In genomic region chr5:137376722-137377121, GRCm38 (mm10) we compare ENCODE assay signal across 11 mouse cellular contexts. TPM values are rescaled to one million over a fixed set of nuclear protein-coding genes. Genes with fewer than 3 reads are reported as not detected.
A peak's percentile ranks its signal among the peaks of the same experiment; 100 is the strongest.
DNase-seq lines count a peak whose midpoint lies in the region; ATAC-seq and TF ChIP-seq lines count a peak whose summit lies in the region.
"Had no signal": no experiment of that assay in that cellular context is flagged by ENCODE, and none has a peak within 500 bp of the region (broad histone marks: within the 10 kb centered on the region; RNA-seq: fewer than 3 reads in every experiment).

No protein-coding gene starts in this region.

- ATAC-seq in hindbrain, embryonic 14.5 days (ENCODE audit: low FRiP score), result no peak
- ATAC-seq in limb, embryonic 14.5 days (ENCODE audit: low FRiP score, low read depth), result peak; percentile 14; the same call in 1 of the 2 replicates
- ATAC-seq in inflammation-experienced regulatory T-cells, adult 6 months, result no peak

- 60% methylated on average over 9 of the region's 9 CpGs for WGBS in hindbrain, embryonic 10.5 days
- 57% methylated on average over 9 of the region's 9 CpGs for WGBS in hindbrain, embryonic 14.5 days
- WGBS in limb, embryonic 14.5 days, result 50% methylated on average over 9 of the region's 9 CpGs

- H3K4me3 ChIP-seq in hindbrain, embryonic 10.5 days, result 0 out of 2 replicates have a peak overlapping the region, but pooled peaks have one; percentile 0
- no peak overlapping the region for H3K4me3 ChIP-seq in hindbrain, embryonic 14.5 days (replicated peaks; ENCODE audit: low read length)
- H3K4me3 ChIP-seq in limb, embryonic 14.5 days (replicated peaks; ENCODE audit: low read length), result no peak overlapping the region

- no peak overlapping the region for H3K27ac ChIP-seq in hindbrain, embryonic 10.5 days
- H3K27ac ChIP-seq in hindbrain, embryonic 14.5 days, result no peak overlapping the region
- H3K27ac ChIP-seq in limb, embryonic 14.5 days (replicated peaks; ENCODE audit: low read depth, low read length), result no peak overlapping the region

- TF ChIP-seq POLR2A in limb, embryonic 14.5 days (IDR thresholded peaks at IDR 0.05; ENCODE audit: borderline replicate concordance, extremely low read depth, insufficient read depth, insufficient read length), result no peak

- H3K9ac ChIP-seq in hindbrain, embryonic 14.5 days, result no peak overlapping the region
- H3K9ac ChIP-seq in limb, embryonic 14.5 days (ENCODE audit: low read depth, low read length, severe bottlenecking), result no peak overlapping the region

- H3K36me3 ChIP-seq in hindbrain, embryonic 10.5 days, result peaks cover 43% of the 10 kb centered on the region
- peaks cover 14% of the 10 kb centered on the region; the same call in 1 of the 2 replicates for H3K36me3 ChIP-seq in hindbrain, embryonic 14.5 days (replicated peaks; ENCODE audit: control insufficient read depth, insufficient read depth)
- H3K36me3 ChIP-seq in limb, embryonic 14.5 days (ENCODE audit: control insufficient read depth, insufficient read depth, low read length), result peaks cover 37% of the 10 kb centered on the region

- H3K27me3 ChIP-seq in hindbrain, embryonic 10.5 days (ENCODE audit: insufficient read depth, poor library complexity, severe bottlenecking), result no peaks in the 10 kb centered on the region
- H3K27me3 ChIP-seq in hindbrain, embryonic 14.5 days (ENCODE audit: control insufficient read depth, insufficient read depth, low read length), result no peaks in the 10 kb centered on the region
- no peaks in the 10 kb centered on the region for H3K27me3 ChIP-seq in limb, embryonic 14.5 days (ENCODE audit: control insufficient read depth, insufficient read depth, low read length)

- peaks cover 42% of the 10 kb centered on the region for H3K4me1 ChIP-seq in hindbrain, embryonic 10.5 days (replicated peaks)
- H3K4me1 ChIP-seq in hindbrain, embryonic 14.5 days (replicated peaks; ENCODE audit: control insufficient read depth, insufficient read depth, low read length), result no peaks in the 10 kb centered on the region; the same call in 1 of the 2 replicates
- H3K4me1 ChIP-seq in limb, embryonic 14.5 days (ENCODE audit: control insufficient read depth, insufficient read depth, low read length), result 0 out of 2 replicates have a peak, but pooled peaks cover 3% of the 10 kb centered on the region

- no peaks in the 10 kb centered on the region for H3K9me3 ChIP-seq in hindbrain, embryonic 10.5 days
- no peaks in the 10 kb centered on the region for H3K9me3 ChIP-seq in hindbrain, embryonic 14.5 days (ENCODE audit: control insufficient read depth, low read length)
- no peaks in the 10 kb centered on the region for H3K9me3 ChIP-seq in limb, embryonic 14.5 days (ENCODE audit: control insufficient read depth, low read length)

- DNase-seq in hindbrain, embryonic 10.5 days (ENCODE audit: low spot score), result peak; percentile 36
- no peak for DNase-seq in hindbrain, embryonic 14.5 days (ENCODE audit: low spot score)
- peak; percentile 28 for DNase-seq in 3T3-L1 (ENCODE audit: low read depth, low spot score)
- DNase-seq in embryo, embryonic 9.5 days (ENCODE audit: extremely low spot score), result peak; percentile 28
- no peak for DNase-seq in limb, embryonic 14.5 days (ENCODE audit: low spot score)
- DNase-seq in natural killer cell, adult 2 months (ENCODE audit: low spot score in 2 of 2), result no peak
- no peak for DNase-seq in spleen, adult 18-20 months
- DNase-seq: cerebellum, adult 9-11 months; right cerebral cortex, adult 18-20 months; thymus, adult 2 months had no signal

- H3K4me2 ChIP-seq in hindbrain, embryonic 14.5 days (replicated peaks), result no peak overlapping the region
- H3K4me2 ChIP-seq in limb, embryonic 14.5 days (replicated peaks; ENCODE audit: low read depth, low read length, severe bottlenecking), result peak overlapping the region; percentile 32; the same call in 1 of the 2 replicates

RNA-seq across cellular contexts. Expression of gene Ephb4, which starts 26.8 kb away (rescaled TPM):
- polyA plus RNA-seq in hindbrain, embryonic 10.5 days (2016; fragmentation: Nextera tagmentation; extraction: Ambion mirVana), result 29.7 and 31.4 TPM in 2 replicates
- polyA plus RNA-seq in hindbrain, embryonic 14.5 days (2014; fragmentation: Nextera tagmentation; extraction: Ambion mirVana), result 8.7 and 9.0 TPM in 2 replicates
- 102 and 125 TPM in 2 replicates for polyA plus RNA-seq in limb, embryonic 14.5 days (2012; rRNA removed)
- polyA plus RNA-seq in limb, embryonic 14.5 days (2014; fragmentation: Nextera tagmentation; extraction: Ambion mirVana), result 78.1 and 92.1 TPM in 2 replicates
- polyA plus RNA-seq in inflammation-experienced regulatory T-cells, adult 6 months (2017; shearing (Covaris generic)), result not detected

RNA-seq across cellular contexts. Expression of gene Slc12a9, which starts 43.3 kb away (rescaled TPM):
- polyA plus RNA-seq in hindbrain, embryonic 10.5 days (2016; fragmentation: Nextera tagmentation; extraction: Ambion mirVana), result 14.2 and 17.2 TPM in 2 replicates
- 14.9 and 17.6 TPM in 2 replicates for polyA plus RNA-seq in hindbrain, embryonic 14.5 days (2014; fragmentation: Nextera tagmentation; extraction: Ambion mirVana)
- 20.2 and 26.1 TPM in 2 replicates for polyA plus RNA-seq in limb, embryonic 14.5 days (2012; rRNA removed)
- polyA plus RNA-seq in limb, embryonic 14.5 days (2014; fragmentation: Nextera tagmentation; extraction: Ambion mirVana), result 8.0 and 11.9 TPM in 2 replicates
- polyA plus RNA-seq in inflammation-experienced regulatory T-cells, adult 6 months (2017; shearing (Covaris generic)), result 10 to 100 TPM in 2 of 3 experiments, 1 to 10 TPM in 1; 6.0 to 15.2 (median 11.0) TPM

Comparison
In these comparisons a context has a peak if more than half of its experiments do, and no peak if none do; other contexts are left out.
1. DNase-seq: peak in hindbrain, embryonic 10.5 days (single experiment), 3T3-L1 (single experiment) and embryo, embryonic 9.5 days (single experiment); none in hindbrain, embryonic 14.5 days (single experiment), limb, embryonic 14.5 days (single experiment), natural killer cell, adult 2 months (0 of 2) and spleen, adult 18-20 months (0 of 2).